Mouse (Mus musculus): Measurements from ENCODE around the gene Gfpt1. TPM values are rescaled to one million over a fixed set of nuclear protein-coding genes. Genes with fewer than 3 reads are reported as not detected.

Gene Gfpt1
- 10 to 100 TPM; 48.5 to 49.7 TPM for total RNA-seq (2021)
- long read RNA-seq, experiment 1, full-length matches to known transcripts: 14 of 19 reads
- long read RNA-seq, experiment 1, partial matches to known transcripts: 2 of 19 reads
- long read RNA-seq, experiment 1, other reads (novel, unspliced or antisense): 3 of 19 reads
- long read RNA-seq, experiment 2, full-length matches to known transcripts: 23 of 29 reads
- long read RNA-seq, experiment 2, partial matches to known transcripts: 0 of 29 reads
- long read RNA-seq, experiment 2, other reads (novel, unspliced or antisense): 6 of 29 reads

DNA sequence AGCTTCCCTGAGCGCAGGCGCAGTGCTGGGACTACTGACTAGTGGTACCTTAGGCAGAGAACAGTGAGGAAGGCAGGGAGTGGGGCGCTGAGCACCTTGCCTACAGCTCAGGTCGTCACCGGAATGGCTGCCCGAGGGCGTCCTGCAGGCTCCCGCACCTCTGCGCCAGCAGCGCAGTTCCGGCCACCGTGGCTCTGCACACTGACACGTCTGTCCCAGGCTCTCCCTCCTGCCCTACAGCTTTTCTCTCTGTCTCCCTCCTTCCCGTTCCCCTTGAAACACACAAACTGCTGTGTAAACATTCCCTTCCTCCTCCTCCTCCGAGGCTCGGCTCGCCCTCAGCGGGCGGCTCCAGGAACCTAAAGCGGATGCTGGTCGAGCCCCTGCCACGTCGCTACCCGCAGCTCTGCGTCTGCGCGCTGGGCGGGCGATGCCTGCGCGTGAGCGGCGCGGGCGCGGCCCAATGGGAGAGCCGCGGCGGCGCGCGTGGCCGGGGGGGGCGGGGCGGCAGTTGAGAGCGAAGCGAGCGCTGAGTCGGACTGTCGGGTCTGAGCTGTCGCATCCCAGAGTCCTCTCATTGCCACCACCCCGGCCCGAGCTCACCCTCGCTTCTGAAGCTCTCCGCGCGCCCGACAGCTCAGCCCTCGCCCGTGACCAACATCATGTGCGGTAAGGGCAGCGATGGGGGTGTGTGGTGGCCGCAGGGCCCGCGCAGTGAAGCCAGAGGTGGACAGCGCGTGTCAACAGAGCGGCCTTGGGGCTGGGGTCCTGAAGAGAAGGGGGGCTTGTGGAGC is at the start of gene Gfpt1:
Gfpt1 (plus strand) TSS at position 510 of the 794 bp plus-strand sequence.
- H3K4me3 ChIP-seq: peak within 1 kb of the TSS; percentile 89
- H3K27ac ChIP-seq: peak within 1 kb of the TSS; percentile 99
- peak; percentile 93 to 95 for DNase-seq (ENCODE audit: low spot score in 2 of 2)
- TF ChIP-seq CTCF (conservative IDR thresholded peaks at IDR 0.05): no peak; the same call in 1 of the 2 replicates

DNA sequence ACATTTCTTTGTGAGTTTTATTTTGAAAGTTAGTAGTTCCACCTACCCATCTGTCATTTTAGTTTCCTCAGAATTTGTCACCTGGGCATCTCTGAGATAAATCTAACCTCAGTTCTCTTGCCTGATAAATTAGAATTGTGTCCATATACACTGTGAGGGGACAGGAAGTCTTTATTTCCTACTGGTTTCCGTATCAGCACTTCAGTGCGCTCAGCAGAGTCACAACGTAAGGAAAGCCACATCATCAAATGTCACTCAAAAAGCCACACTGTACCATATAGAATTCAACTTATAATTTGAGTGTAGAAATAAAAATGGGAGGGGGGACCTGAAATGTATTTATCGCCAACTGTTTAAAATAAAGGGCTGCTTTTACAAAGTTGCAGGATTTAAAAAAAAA is 48.4 kb upstream of the Gfpt1 start:
- Histone ChIP-seq H3K27ac (no peak overlapping the region), H3K4me3 (no peak overlapping the region)
- no peak for TF ChIP-seq CTCF (conservative IDR thresholded peaks at IDR 0.05)
- DNase-seq (ENCODE audit: low spot score in 2 of 2): no peak

DNA sequence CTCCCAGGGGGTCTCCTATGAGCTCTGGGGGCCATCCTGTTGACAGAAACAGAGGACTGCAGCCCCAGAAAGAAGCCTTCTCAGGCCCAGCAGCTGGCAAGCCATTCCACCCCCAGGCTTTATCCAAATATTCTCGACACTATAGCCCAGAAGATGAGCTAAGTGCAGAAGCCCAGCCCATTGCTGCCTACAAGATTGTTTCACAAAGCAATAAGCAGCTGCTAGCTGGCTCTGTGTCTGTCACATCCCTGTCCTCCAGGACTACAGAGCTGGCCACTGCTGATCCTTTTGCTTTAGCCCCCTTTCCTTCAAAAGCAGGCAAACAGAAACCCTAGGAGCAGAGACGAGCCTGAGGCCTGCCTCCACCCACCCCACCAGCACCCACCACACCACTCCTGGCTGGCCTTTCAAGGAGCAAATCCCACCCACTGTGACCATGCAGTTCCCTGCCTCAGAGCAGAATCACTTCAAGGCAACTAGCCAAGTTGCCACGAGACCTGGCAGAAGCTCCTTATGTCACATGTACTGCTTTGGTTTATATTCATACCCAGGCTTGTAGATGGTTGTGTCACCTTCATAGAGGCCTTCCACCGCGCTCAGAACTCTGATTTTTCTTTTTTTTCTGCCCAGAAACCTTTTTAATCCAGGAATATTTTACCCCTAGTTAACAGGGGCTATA is 45.9 kb upstream of the Gfpt1 start:
- no peak for TF ChIP-seq CTCF (conservative IDR thresholded peaks at IDR 0.05)
- peak; percentile 30 to 38 for DNase-seq (ENCODE audit: low spot score in 2 of 2)
- Histone ChIP-seq H3K4me3 (no peak overlapping the region), H3K27ac (peak overlapping the region; percentile 63)

DNA sequence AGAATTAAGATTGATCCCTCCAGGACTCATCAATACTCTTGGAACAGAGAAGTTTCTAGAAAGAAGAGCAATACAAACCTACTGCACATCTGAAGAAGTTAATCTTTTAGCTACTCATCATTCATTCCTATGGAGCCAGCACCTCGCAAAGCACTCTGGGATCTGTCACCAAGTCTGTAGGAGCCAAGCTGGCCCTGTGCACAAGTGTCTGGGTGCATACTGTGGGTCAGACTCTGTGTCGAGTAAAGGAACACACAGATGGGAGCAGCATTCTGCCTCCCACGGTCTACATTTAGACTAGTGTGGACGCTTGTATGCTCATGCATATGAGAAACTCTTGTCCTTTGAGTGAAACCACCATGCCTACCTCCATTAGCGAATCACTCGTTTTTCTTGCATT is 45.3 kb upstream of the Gfpt1 start:
- H3K27ac ChIP-seq: 0 out of 2 replicates have a peak overlapping the region, but pooled peaks have one; percentile 63
- TF ChIP-seq CTCF (conservative IDR thresholded peaks at IDR 0.05): no peak
- H3K4me3 ChIP-seq: no peak overlapping the region
- no peak for DNase-seq (ENCODE audit: low spot score in 2 of 2)

DNA sequence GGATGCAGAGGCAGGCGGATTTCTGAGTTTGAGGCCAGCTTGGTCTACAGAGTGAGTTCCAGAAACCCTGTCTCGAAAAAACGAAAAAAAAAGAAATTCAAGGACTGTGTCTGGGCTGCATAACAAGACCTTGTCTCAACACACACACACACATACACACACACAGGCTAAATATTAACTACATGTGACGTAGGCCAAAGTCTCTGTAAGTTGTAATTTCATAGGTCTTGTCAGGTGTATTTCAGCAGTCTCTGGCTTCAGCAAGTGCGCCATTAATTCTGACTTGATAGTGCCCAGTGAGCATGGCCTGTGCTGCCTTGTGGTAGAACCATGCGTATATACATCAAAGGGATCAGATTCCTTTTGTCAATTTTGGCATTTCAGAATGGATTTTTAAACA is 40.7 kb upstream of the Gfpt1 start:
- no peak for TF ChIP-seq CTCF (conservative IDR thresholded peaks at IDR 0.05)
- peak overlapping the region; percentile 46 for H3K27ac ChIP-seq
- DNase-seq (ENCODE audit: low spot score in 2 of 2): no peak
- no peak overlapping the region for H3K4me3 ChIP-seq

DNA sequence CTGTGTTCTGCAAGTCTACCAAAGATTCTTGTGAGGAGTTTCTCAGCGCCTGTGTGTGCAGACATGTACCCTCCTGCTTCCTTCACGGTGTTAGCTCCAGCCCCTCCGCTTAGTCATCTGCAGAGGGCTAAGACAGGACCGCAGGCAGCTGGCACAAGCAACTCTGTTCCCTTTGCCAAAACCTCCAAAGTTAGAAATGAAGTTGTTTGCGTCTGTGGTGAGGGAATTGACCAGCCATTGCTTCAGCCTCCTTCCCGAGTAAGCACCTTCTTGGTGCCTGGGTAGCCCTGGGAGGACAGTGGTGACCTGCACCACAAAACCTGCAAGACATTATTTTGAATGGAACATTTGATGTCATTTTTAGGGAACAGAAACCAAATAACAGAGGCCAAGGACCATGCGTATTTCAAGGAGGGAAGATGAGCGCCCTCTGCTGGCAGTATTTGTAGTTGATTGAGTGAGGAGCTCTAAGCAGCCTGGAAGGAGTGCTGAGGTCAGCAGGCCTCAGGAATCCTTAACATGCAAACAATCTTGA is 40.1 kb upstream of the Gfpt1 start:
- H3K4me3 ChIP-seq: peak overlapping the region; percentile 23; the same call in 1 of the 2 replicates
- H3K27ac ChIP-seq: peak overlapping the region; percentile 46
- TF ChIP-seq CTCF (conservative IDR thresholded peaks at IDR 0.05): peak; percentile 97
- DNase-seq (ENCODE audit: low spot score in 2 of 2): peak; percentile 71 to 83

DNA sequence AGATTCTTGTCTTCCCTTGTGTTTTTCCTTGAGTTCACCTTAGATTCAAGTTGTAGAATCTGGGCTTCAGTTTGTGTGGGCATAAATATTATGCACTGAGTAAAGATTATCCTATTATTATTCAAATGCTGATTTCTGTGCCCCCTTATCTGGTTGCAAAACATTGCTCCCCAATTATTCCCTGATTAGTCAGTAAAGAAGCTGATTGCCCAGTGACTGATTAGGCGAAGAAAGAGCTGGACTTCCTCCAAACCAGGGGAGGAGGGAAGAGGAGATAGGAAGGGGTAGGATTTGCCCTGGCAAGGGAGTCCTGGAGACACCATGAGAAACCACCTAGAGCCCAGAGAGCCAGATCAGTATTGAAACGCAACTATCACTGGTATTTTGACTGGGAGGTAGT is 38.5 kb upstream of the Gfpt1 start:
- DNase-seq (ENCODE audit: low spot score in 2 of 2): no peak
- TF ChIP-seq CTCF (conservative IDR thresholded peaks at IDR 0.05): no peak
- H3K27ac ChIP-seq: no peak overlapping the region
- no peak overlapping the region for H3K4me3 ChIP-seq

DNA sequence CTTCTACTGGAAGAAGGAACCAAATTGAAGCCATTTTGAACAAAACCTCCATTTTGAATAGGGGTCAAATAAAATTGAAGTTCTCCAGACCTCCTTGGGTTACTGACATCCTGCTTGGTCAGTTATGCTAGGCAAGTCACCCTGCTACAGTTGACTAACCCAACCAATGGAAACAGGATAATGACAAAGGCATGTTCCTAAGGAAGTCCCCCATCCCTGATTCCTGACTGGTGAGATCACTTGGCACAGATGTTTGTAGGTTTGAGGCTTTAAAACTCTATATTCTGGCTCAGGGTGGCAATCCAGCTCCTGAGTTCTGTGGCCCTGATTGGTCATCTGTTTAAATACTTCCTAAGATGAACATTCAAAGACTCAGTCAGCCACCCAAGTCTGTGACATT is 37.1 kb upstream of the Gfpt1 start:
- H3K27ac ChIP-seq: no peak overlapping the region
- no peak for DNase-seq (ENCODE audit: low spot score in 2 of 2)
- no peak overlapping the region for H3K4me3 ChIP-seq
- no peak for TF ChIP-seq CTCF (conservative IDR thresholded peaks at IDR 0.05)

DNA sequence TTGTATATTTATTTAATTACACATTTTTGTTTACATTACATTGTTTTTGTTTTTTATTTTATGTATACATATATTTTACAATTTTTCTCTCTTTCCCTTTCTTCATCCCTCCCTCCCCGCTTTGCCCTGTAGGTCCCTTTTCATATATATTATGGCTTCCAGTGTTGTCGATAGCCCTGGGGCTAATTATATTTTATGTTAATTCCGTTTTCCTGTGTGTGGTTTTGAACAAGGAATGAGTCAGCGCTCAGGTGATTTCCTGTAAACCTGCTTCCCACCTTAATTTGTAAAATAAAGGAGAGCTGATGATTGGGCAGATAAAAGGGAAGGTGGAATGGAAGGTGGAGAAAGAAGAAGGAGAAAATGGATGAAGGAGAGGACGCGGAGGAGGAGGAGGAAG is 33.8 kb upstream of the Gfpt1 start, which contains the start of gene Nfu1:
Nfu1 (plus strand) TSS at position 350 of the 400 bp plus-strand sequence.
- peak within 1 kb of the TSS; percentile 80 for H3K4me3 ChIP-seq
- H3K27ac ChIP-seq: peak within 1 kb of the TSS; percentile 97
- no peak for DNase-seq (ENCODE audit: low spot score in 2 of 2)
- TF ChIP-seq CTCF (conservative IDR thresholded peaks at IDR 0.05): no peak

DNA sequence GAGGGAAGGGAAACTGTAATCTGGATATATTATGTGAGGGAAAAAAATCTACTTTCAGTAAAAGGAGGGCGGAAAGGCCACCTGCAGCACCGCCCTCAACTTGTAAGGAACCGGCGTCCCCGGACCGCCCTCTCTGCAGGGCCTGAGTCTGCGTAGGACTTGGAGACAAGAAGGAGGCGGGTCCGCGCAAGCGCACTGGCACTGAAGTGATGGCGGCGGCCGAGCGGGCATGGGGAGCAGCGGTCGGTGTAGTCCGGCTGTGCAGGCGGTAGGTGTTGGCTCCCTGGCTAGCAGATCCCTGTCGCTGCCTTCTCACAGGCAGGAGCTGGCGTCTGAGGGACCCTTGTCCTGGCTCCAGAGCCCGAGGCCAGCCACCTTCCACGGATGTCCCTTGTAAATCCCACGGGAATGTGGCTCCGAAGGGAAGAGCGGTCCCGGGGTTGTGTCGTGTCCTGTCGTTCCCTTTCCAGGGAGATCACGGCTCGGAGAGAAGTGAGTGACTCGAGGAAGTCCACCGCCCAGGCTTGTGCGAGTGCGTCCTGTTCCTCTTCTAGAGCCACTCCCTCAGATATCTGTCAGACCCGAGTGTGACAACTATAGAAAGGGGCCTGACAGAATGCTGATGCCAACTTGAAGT is 32.8 kb upstream of the Gfpt1 start:
- peak; percentile 94 to 95 for DNase-seq (ENCODE audit: low spot score in 2 of 2)
- Histone ChIP-seq H3K27ac (peak overlapping the region; percentile 97), H3K4me3 (peak overlapping the region; percentile 80)
- TF ChIP-seq CTCF (conservative IDR thresholded peaks at IDR 0.05): no peak

DNA sequence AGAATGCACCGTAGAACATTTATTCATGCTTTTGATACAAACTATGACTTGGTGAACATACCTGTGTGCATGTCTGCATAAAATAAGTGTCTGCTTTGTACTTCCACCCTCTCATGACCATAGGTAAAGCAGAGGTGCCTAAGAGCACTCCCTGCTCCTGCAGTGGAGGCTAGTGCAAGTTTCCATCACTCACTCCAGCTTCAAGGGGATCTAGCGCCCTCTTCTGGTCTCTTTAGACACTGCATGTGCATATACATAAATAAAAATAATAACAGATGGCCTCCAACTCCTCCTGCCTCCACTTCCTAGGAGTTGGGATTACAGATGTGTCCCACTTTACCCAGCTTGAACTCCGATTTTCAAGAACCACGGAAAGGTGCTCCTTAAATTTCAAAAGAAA is 25.7 kb upstream of the Gfpt1 start:
- no peak overlapping the region for H3K4me3 ChIP-seq
- peak in 1 of 2 experiments; percentile 58 for DNase-seq (ENCODE audit: low spot score in 2 of 2)
- peak; percentile 79 for TF ChIP-seq CTCF (conservative IDR thresholded peaks at IDR 0.05)
- H3K27ac ChIP-seq: no peak overlapping the region

DNA sequence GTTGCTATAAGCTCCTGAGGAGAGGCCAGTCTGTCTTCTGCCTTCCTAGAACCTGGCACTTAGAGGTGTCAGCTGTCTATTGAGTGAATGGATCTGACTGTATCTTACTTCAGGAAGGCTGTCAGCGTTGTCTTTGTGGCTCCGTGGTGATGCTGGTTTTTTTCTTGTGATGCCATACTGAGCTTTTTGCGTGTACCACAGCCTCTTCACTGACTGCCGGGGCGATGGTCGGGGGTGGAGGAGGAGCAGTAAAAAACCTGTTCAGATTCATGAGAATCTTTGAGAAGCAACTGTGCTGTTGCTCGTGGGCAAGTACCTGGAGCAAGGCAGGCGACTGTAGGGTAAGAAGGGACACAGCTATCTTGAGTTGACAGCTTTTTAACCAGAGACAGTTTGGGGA is 23.8 kb upstream of the Gfpt1 start:
- Histone ChIP-seq H3K4me3 (no peak overlapping the region), H3K27ac (no peak overlapping the region)
- no peak for TF ChIP-seq CTCF (conservative IDR thresholded peaks at IDR 0.05)
- no peak for DNase-seq (ENCODE audit: low spot score in 2 of 2)
